Mouse (Mus musculus) right cerebral cortex, postnatal 36 days (tissue): ENCODE data around the gene Gpr157.

ENCODE experiments used
- DNase-seq, 2 experiments: peaks; one replicate each; pipeline ENCODE4 v3.0.0; 2022; ENCODE audit warnings: low spot score in 2 of 2, mixed read lengths in 1 of 2

Gene Gpr157

GRCm38 (mm10) chr4:150110373-150110772 is 23.2 kb downstream of the Gpr157 start:
- no peak for DNase-seq

GRCm38 (mm10) chr4:150112867-150113266 is 25.7 kb downstream of the Gpr157 start:
- DNase-seq, result peak; percentile 32 to 72

- no peak for DNase-seq
These were observed 27.4 kb downstream of the Gpr157 start for GRCm38 (mm10) chr4:150114505-150115061.

GRCm38 (mm10) chr4:150117311-150117710 is 30.1 kb downstream of the Gpr157 start:
- no peak for DNase-seq

GRCm38 (mm10) chr4:150118163-150118562 is 31.0 kb downstream of the Gpr157 start:
- no peak for DNase-seq

GRCm38 (mm10) chr4:150119055-150119454 is 31.9 kb downstream of the Gpr157 start, which contains the start of gene Slc2a5:
Slc2a5 (plus strand) TSS chr4:150119283.
- no peak for DNase-seq

- DNase-seq, result no peak
These were observed 32.5 kb downstream of the Gpr157 start for GRCm38 (mm10) chr4:150119640-150120039.

GRCm38 (mm10) chr4:150120173-150120833 is 33.1 kb downstream of the Gpr157 start:
- no peak for DNase-seq

GRCm38 (mm10) chr4:150121430-150121829 is 34.3 kb downstream of the Gpr157 start:
- DNase-seq, result no peak

- DNase-seq, result no peak
These were observed 35.3 kb downstream of the Gpr157 start for GRCm38 (mm10) chr4:150122476-150122875.

- DNase-seq, result no peak
These were observed 39.2 kb downstream of the Gpr157 start for GRCm38 (mm10) chr4:150126373-150126772.

GRCm38 (mm10) chr4:150127894-150128293 is 40.7 kb downstream of the Gpr157 start:
- no peak for DNase-seq

GRCm38 (mm10) chr4:150128571-150128970 is 41.4 kb downstream of the Gpr157 start:
- no peak for DNase-seq

- DNase-seq, result no peak
These were observed 43.5 kb downstream of the Gpr157 start for GRCm38 (mm10) chr4:150130661-150131060.

GRCm38 (mm10) chr4:150132692-150133271 is 45.6 kb downstream of the Gpr157 start:
- DNase-seq, result no peak

GRCm38 (mm10) chr4:150135254-150135653 is 48.1 kb downstream of the Gpr157 start:
- no peak for DNase-seq

GRCm38 (mm10) chr4:150136693-150137092 is 49.5 kb downstream of the Gpr157 start:
- peak in 1 of 2 experiments; percentile 18 for DNase-seq

- no peak for DNase-seq
These were observed 50.4 kb downstream of the Gpr157 start for GRCm38 (mm10) chr4:150137368-150138083.

- DNase-seq, result peak; percentile 44 to 63
These were observed 50.9 kb downstream of the Gpr157 start for GRCm38 (mm10) chr4:150138084-150138543.

GRCm38 (mm10) chr4:150139090-150139489 is 51.9 kb downstream of the Gpr157 start:
- no peak for DNase-seq

- DNase-seq, result no peak
These were observed 53.2 kb downstream of the Gpr157 start for GRCm38 (mm10) chr4:150140346-150140745.

- DNase-seq, result no peak
These were observed 57.1 kb downstream of the Gpr157 start for GRCm38 (mm10) chr4:150144242-150144641.
